Mouse (Mus musculus) ovary, postnatal 10 days (tissue): ENCODE measurements at regions not wholly inside any gene's neighbourhood (a gene's known extent, or its start where the extent isn't known, plus 50 kb on each side); places are given as distances from the start of the nearest gene placed in this dataset.
A peak's percentile ranks its signal among the peaks of the same experiment; 100 is the strongest.

ENCODE experiments used
- DNase-seq: peaks from one replicate; pipeline ENCODE4 v3.0.0; 2022; ENCODE audit warnings: low spot score

DNA sequence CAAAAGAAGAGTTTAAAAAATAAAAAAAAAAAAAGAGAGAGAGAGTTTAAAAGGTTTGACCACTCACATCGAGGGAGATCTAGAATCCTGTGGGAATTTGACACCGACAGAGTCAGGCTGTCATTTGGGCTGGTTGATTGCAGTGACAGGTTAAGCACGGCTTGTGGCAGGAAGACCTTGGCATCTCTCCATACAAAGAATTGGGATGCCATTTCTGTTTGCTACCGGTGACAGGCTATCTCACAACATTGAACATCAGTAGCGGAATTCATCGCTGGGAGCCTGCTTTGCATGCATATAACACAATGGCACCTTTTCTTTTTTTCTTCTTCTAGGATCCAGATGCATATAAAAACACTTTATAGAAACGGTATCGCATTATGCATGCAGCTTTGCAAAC lies 53.7 kb upstream of the Gm26657 start:
- DNase-seq: no peak

DNA sequence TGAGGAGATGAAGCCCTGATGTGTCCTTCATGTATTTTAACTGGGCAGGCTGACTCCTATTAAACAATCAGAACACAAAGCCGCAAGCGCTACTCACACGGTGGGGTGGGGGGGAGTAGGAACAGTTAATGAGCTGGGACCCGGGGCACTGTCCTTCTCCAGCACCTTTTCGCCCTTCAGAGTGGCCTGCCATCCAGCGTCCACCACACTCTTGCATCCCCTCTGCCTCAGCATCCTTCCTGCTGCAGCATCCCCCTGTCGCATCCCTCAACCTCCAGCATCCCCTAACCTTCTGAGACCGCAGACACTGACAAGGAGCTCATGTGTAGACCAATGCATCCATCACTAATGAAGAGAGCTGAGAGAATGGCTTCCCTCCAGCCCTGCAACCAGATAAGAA lies 54.2 kb upstream of the Gm26657 start:
- DNase-seq: no peak

DNA sequence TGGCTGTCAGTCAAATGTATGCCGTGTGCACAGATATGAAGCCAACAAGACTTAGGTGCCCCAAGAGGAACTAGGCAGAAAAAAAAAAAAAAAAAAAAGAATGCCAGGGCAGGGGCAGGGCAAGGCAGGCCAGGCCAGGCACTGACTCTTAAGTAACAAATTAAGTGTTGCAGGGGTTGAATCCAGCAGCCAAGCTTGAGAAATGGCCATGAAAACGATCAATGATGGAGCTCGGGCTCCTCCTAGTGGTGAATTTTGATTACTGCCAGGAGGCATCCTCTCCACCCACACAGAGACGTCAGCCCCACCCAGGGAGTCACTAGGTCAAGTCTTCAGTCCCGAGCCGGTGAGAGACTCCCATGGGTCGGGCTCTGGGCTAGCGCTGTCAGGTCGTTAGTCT lies 54.7 kb upstream of the Gm26657 start:
- DNase-seq: peak; percentile 78

DNA sequence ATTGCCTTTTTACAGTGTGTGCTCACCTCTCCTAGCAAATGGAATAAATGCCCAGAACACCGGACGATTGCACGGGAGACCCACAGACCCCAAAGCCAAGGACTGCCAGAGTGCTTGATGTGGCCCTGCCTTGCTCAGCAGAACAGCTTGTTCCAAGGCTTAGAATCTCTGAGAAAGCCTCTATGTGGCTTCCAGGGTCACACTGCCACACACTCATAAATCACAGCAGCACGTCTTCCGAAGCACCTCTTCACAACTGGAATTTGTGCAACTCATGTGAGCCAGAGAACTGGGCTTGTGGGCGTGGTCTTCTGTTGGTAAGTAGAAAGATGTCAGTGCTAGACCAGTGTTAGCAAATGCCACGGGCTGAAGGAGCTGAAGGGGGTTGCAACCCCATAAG lies 55.8 kb upstream of the Gm26657 start:
- DNase-seq: no peak

DNA sequence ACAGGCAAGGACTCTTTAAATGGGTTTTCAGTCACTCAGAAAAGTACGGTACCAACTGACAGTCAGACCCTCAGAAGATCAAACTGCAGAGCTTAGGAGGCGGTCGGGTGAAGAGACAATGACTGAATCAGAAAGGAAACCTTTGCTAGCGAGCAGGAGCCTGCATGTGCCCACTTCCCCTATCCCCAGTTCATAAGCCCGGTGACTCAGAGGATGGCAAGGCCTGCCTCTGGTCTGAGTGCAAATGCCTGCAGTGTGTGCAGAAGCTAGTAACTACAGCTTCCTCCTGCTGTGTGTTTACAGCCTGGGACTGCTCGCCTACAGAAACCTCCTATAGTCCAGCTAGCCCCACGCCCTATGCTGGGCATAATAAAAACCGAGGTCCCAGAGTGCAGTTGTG lies 58.7 kb upstream of the Gm26657 start:
- DNase-seq: no peak

DNA sequence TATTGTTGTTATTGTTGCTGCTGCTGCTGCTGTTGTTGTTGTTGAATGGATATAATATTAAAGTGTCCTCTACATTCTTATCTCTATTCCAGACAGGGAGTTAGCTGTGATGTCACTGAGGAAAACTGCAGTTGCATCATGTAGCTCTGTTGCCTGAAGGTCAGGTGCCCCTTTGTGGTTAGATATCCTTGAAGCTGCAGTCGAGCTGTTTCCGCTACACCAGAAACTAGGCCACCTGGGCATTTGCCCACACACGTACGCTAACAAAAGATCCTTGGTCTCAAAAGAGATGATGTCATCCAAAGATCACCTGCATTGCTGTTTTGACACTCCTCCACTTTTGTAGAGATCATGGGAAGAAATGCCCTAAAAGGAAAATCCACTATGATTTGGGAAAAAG lies 66.0 kb upstream of the Gm26657 start:
- no peak for DNase-seq

DNA sequence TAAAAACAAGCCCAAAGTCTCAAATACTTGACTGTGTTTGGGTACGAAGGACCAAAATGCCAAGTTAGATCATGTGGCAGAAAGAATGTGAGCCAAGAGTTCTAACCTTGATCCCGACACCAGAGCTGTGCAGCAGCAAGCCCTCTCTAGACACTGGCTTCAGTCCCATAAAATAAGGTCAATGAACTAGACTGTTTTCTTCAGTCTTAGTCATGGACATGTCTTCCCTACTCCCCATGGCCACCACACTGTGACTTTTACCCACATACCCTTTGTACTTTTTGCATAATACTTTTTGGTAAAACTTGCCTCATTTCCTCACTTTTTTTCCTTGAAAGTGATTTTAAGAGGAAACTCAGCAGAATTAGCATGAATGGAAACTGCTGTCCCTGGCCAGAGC lies 74.9 kb upstream of the Gm26657 start:
- DNase-seq: no peak

DNA sequence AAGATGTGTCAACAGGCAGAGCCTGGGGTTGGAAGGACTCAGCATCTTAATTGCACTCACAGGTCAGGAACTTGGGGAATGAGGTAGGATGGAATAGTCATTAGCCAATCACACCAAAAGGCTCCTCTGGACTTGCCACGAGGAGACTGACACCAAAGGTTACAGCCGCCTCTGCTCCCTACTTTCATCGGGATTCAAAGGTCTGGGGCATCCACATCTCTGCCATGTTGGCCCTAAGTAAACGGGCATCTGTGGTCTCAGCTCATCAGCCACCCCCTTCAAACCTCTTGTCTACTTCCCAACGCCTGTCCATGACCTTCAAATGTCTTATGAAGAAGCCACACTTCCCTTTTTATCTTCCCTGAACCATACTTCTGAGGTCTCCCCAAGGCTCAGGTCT lies 78.1 kb upstream of the Gm26657 start:
- DNase-seq: no peak

DNA sequence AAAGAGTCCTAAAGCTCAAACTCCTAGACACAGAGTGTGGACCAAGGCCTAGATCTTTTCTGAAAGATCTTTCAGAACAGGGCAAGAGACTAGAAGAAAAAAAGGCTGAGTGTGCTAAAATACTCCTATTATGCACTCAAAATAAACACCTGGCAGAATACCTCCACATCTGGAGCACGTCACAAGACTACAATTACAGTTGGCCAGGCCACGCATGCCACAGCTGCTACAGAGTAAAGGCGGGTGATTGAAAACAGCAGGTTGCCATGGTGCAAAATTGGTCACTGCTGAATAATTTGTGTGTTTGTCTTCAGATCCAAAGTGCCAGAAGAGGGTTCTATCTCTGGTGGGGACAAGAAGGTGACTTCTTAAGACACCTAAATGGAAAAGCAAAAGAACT lies 82.8 kb upstream of the Gm26657 start:
- DNase-seq: no peak

DNA sequence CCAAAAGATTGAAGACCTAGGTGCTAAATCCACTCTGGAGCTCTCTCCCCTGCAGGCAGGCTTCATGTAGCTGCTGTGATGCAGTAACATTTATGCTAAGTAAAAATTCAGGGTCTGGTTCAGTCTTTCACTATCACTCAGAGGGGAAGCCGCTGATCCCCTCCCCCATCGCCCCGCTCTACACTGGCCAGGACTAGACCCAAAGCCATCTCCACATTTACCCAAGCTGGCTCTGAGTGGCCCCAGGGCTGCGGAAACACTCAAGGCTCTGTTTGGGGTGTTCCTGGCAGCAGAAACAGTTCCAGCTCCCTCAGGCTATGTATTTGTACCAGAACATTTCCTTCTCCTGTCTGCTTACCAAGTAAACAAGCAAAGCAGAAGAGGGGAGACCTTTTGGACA lies 85.5 kb upstream of the Gm26657 start:
- DNase-seq: no peak

DNA sequence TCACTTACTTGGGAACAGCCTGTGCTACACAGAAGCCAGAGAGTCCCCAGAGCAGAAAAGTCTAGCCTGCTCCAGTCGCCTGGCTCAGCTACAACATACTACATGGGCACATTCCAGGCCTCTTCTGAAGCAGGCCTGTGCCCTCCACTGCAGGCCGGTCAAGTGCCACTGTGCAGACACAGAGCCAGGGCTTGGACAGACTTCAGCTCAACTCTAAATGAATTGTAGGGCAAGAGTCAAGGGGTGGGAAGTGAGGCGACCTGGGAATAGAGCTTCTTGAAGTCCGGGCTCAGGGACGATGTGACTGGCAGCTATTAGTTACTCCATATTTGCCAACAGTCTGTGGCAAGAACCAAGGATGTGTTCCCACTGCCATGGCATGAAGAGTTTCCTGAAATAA lies 87.1 kb upstream of the Gm26657 start:
- DNase-seq: no peak

DNA sequence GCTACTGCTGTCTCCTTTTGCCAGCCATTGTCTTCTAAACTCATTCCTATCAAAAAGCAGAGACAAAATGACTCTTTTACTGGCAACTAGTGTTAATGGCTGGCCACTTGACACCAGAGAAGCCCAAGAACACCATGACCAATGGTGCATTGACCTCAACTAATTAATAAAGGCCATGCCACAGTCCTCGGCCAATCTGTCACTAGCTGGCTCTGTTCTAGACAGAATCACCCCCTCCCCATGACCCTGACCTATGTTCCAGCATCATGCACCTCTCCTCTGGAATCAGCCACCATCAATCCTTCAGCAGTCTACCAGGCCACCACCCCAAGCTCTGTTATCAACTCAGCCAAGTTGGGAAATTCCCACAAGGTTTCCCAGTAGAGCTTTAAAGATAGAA lies 90.1 kb upstream of the Gm26657 start:
- no peak for DNase-seq

DNA sequence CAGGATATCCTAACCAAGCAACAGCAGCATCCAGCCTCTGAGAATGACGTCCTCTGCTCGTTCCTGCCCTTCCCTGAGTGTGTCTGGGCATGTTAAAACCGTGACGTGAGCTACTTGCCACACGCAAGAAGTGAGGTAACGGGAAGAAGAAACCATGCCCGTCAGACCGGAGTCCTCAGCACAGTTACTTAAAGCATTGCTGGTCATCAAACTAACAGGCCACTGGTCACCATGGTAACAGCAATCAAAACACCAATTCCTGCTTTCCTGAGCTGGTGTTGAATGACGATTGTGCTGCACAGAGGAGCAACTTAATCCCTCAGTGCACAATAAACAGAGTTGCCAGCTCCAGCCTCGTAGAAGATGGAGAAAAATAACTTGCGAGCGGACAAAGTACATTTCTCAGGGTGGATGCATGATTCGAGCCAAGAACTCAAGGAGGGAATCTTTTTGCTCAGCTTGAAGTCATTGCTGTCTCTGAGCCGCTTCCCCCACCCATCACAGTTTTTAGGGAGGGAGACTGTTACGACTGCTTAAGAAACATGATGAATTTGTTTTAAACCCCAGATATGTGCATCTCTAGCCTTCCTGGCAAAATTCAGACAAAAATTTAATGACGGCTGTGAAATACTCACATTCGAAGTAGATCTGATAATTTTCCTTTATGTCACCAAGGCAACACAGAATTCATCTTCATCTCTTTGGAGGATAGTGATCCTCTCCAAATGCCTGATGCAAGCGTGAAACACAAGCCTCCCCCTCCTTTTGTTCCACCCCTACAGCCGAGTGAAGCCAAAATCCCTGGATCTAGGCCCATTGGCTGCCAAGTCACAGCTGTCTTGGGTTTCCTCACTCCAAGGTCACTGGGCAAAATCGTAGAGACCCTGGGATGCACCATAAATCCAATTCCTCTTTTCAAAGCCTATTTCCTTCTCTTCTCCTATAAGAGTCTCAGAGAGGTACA lies 95.6 kb upstream of the Gm26657 start:
- DNase-seq: no peak

DNA sequence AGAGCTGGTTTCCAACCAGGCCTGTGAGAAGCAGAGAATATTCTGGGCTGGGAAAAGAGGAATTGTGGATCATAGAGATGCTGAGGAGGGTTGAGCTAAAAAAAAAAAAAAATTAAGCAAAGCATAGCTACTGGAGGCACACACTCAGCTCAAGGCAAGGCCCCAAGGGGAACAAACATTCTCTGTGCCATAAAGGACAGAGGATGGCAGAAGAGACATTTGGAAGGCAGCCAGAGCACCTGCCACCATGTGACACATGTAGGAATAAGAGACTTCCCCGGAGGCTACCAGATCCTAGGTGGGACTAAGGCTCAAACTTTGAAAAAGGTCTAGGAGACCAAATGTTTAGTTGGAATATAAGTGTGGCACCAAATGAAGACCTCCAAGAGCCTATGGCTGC lies 96.4 kb upstream of the Gm26657 start:
- DNase-seq: no peak

DNA sequence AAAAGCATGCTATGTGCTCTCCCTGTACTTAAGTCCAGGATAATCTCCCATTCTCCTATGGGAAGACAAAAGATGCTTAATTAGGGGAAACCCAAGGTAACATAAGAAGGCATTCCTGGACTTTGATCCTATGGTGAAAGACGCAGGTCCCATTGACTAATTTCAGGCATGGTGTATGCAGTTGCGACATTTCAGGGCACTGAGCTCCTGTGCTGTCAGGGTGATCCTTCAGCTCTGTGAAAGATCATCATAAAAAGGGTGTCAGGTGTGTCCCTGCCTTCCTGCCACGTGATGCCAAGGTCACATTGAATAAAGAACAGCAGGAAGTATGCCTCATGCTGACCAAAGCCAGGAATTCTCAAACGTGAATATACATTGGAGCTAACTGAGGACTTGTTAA lies 100.2 kb upstream of the Gm26657 start:
- no peak for DNase-seq

DNA sequence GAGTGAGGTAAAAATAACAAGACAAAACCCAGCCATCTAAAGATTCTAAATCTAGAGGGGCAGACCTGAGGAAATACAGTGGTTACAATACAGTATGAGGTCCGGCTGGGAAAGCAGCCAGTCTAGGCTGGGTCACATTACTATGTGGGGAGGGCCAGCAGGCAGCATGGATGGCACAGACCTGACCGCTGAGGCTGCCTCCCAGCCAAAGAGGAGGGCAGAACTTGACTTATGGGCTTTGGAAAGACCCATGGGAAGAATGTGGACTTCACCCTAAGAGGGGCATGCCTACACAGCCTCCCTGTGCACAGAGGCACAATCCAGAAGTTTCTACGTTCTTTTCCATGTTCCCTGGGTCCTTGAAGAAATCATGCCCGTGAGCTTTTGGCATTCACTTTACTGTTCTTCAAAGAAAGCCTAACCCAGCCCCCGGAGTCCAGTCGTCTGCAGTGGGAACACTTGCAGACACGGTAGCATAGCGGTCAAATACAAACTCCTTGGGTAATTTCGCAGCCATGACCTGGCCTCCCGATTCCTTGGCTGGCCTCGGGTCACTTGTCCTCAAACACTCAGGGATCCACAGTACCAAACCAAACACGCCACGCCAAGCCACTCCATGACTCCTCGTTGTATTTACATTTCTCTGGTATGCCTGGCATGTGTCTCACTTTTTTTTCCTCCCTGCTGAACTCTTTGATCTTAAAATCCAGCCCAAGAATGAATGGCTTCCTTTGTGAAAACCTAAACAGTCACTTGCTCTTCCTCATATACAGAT lies 101.0 kb upstream of the Gm26657 start:
- DNase-seq: no peak

DNA sequence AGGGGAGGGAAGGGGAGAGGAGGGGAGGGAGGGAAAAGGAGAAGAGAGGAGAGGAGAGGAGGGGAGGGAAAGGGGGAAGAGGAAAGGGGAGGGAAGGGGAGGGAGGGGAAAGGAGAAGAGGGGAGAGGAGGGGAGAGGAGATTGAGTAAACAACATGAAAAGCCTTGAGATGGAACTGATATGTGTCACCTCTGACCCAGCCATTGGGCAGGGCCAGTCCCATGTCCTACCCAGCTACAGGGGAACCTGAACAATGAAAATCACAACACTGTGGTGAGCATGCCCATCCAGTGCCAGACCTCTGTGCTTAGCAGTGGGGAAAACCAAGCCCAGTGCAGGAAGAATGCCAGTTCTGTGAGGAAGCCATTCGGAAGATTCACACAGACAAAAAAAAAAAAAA lies 103.6 kb upstream of the Gm26657 start:
- DNase-seq: no peak

DNA sequence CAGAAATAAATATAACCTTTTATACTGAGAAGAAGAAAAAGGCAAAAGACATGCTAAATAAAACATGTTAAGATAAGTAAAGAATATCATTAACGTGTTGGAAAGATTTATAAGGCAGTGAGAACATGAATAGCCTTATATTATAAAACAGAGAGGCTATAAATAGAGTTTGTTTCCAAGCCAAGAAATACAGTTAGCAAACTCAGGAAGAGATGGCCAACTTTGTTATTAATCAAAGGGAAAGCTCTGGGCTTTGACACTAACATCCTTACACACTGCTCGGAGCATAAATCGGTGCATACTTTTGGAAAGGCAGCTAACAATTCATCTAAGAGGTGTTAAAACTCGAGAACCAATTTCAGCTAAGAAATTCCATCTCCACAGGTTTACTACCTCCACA lies 106.3 kb upstream of the Gm26657 start:
- DNase-seq: no peak

DNA sequence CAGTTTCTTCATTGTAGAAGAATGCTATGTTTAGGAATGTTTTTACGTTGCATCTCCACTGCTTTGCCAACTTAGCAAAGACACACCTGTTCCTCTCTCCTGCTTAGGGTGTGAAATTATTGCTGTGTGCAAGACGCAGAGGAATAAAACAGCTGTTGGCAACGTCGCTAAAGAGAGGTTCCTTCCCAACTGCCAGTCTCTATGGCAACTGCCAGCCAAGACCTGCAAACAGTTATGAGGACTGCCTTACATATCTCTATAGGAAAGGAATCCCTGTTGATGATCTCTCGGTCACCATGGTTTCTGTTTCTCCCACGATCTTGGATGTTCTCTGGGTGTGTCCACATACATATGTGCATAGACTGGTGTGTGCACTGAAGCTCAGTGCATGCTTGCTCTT lies 109.6 kb upstream of the Gm26657 start:
- DNase-seq: no peak

DNA sequence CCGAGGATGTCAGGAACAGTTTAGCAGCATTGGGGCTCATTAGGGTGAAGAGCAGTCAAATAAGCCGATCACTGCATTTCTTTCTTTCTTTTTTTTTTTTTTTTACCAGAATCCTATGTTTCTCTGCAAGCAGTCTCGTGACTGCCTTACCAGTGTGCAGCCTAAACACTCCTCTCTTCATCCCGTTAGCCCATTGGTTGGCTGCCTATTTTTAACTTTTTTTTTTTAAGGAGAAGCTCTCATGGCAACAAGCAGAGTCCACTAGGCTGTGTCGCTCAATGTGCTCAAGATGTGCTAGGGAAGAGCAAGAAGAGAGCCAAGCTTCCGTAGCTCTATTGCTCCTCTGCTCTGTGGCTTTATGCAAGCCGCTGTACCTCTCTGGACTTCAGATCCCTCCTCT lies 112.7 kb upstream of the Gm26657 start:
- no peak for DNase-seq

DNA sequence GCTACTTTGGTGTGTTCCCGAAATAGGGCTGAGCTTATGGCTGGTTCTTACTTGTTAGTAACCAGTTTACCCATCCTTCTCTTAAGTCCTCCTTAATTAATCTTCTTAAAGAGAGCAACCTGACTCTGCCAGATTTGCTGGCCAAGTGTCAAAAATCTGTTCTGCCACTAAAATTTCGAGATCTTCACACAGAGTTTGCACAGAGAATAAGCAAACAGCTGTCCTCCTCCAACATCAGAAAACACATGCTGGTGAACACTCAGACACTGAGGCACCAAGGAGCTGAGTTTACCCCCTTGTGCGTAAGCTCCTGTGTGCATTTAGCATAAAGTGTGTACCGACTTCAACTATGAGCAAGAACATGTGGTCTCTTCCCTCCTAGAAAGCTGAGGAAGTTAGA lies 118.1 kb upstream of the Gm26657 start:
- no peak for DNase-seq

DNA sequence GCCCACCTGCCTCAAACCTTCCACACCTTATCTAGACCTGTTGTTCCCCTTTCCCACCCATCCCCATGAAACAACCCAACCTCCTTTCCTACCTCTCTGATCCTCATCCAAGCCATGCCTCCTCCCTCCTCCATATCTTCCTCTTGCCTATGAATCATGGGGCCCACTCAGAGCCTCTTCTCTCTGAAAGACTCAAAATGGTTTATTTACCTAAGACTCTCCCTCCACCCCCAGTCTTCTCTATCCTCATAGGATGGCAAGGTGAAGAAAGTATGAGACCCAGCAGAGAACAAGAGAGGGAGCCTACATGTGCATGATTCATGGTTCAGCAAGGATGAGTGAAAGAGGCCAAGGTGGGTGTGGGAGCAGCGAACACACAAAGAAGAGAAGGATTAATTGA lies 118.5 kb upstream of the Gm26657 start:
- DNase-seq: no peak

DNA sequence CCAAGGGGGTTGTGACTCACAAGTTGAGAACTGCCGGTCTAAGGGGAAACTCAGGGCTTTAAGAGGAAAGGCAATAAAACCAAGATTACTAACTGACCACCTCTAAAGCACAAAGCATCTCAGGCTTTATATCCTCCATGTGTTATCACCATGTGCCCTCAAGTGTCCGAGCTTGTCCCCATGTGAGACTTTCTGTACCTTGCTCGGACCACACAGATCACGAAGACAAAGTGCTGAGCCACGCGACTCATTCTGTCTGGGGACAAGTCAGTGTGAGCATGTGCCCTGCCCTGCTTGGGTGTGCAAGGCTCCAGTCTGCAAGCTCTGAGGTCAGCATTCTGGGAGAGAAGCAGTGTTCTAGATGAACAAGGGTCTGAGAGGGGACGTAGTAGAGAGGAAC lies 119.2 kb upstream of the Gm26657 start:
- DNase-seq: no peak

DNA sequence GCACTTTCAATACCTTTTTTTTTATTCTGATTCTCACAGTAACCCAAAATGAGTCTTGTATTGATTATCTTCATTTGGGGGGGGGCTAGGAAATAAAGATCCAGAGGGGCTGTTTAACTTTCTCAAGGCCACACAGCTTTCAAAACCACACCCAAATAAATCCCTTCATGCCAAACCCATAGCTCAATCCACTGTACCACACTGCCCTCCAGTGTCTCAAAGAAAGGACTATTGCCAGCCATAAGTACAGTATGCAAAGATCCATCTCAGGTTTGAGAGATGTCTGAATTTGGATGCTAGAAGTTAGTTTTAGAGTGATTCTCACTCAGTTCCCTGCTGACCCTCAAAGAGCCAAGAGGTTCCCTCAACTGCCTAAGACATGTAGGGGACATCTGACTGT lies 120.1 kb upstream of the Gm26657 start:
- DNase-seq: no peak
